Mouse (Mus musculus): ENCODE results near the gene Slc6a9. TPM values are rescaled to one million over a fixed set of nuclear protein-coding genes. Genes with fewer than 3 reads are reported as not detected.

The Slc6a9 gene
- total RNA-seq (2015; ENCODE audit: low replicate concordance) (273 and 276 TPM in 2 replicates), total RNA-seq (2017; ENCODE audit: low replicate concordance) (282 and 375 TPM in 2 replicates)

- no peak for ATAC-seq (replicated peaks; ENCODE audit: low FRiP score, poor library complexity, severe bottlenecking)
Observed at GRCm38 (mm10) chr4:117834457-117834844, at the start of gene Slc6a9. Slc6a9 (plus strand) TSS chr4:117834506.

- no peak for ATAC-seq (replicated peaks; ENCODE audit: low FRiP score, poor library complexity, severe bottlenecking)
Observed at GRCm38 (mm10) chr4:117786963-117787362, 47.3 kb upstream of the Slc6a9 start.

GRCm38 (mm10) chr4:117788308-117788707 lies 46.0 kb upstream of the Slc6a9 start:
- no peak for ATAC-seq (replicated peaks; ENCODE audit: low FRiP score, poor library complexity, severe bottlenecking)

- ATAC-seq (replicated peaks; ENCODE audit: low FRiP score, poor library complexity, severe bottlenecking), result peak; percentile 75
Observed at GRCm38 (mm10) chr4:117799904-117800303, 34.4 kb upstream of the Slc6a9 start.

GRCm38 (mm10) chr4:117806992-117807391 lies 27.3 kb upstream of the Slc6a9 start:
- ATAC-seq (replicated peaks; ENCODE audit: low FRiP score, poor library complexity, severe bottlenecking), result peak; percentile 82

- ATAC-seq (replicated peaks; ENCODE audit: low FRiP score, poor library complexity, severe bottlenecking), result no peak
Observed at GRCm38 (mm10) chr4:117810933-117811332, 23.4 kb upstream of the Slc6a9 start.

- ATAC-seq (replicated peaks; ENCODE audit: low FRiP score, poor library complexity, severe bottlenecking), result no peak
Observed at GRCm38 (mm10) chr4:117813591-117814192, 20.6 kb upstream of the Slc6a9 start.

- ATAC-seq (replicated peaks; ENCODE audit: low FRiP score, poor library complexity, severe bottlenecking), result no peak
Observed at GRCm38 (mm10) chr4:117814333-117814732, 20.0 kb upstream of the Slc6a9 start.

GRCm38 (mm10) chr4:117816776-117817175 lies 17.5 kb upstream of the Slc6a9 start:
- no peak for ATAC-seq (replicated peaks; ENCODE audit: low FRiP score, poor library complexity, severe bottlenecking)

GRCm38 (mm10) chr4:117818032-117818431 lies 16.3 kb upstream of the Slc6a9 start:
- ATAC-seq (replicated peaks; ENCODE audit: low FRiP score, poor library complexity, severe bottlenecking), result no peak

- no peak for ATAC-seq (replicated peaks; ENCODE audit: low FRiP score, poor library complexity, severe bottlenecking)
Observed at GRCm38 (mm10) chr4:117828572-117829145, 5.6 kb upstream of the Slc6a9 start.

GRCm38 (mm10) chr4:117829260-117830123 lies 4.8 kb upstream of the Slc6a9 start:
- ATAC-seq (replicated peaks; ENCODE audit: low FRiP score, poor library complexity, severe bottlenecking), result peak; percentile 48

GRCm38 (mm10) chr4:117830124-117830551 lies 4.2 kb upstream of the Slc6a9 start:
- peak; percentile 70 for ATAC-seq (replicated peaks; ENCODE audit: low FRiP score, poor library complexity, severe bottlenecking)

GRCm38 (mm10) chr4:117830801-117831200 lies 3.5 kb upstream of the Slc6a9 start:
- ATAC-seq (replicated peaks; ENCODE audit: low FRiP score, poor library complexity, severe bottlenecking), result no peak

- ATAC-seq (replicated peaks; ENCODE audit: low FRiP score, poor library complexity, severe bottlenecking), result no peak
Observed at GRCm38 (mm10) chr4:117831499-117831898, 2.8 kb upstream of the Slc6a9 start.

- ATAC-seq (replicated peaks; ENCODE audit: low FRiP score, poor library complexity, severe bottlenecking), result peak; percentile 53
Observed at GRCm38 (mm10) chr4:117831920-117832691, 2.2 kb upstream of the Slc6a9 start.

- peak; percentile 54 for ATAC-seq (replicated peaks; ENCODE audit: low FRiP score, poor library complexity, severe bottlenecking)
Observed at GRCm38 (mm10) chr4:117834845-117835530, 682 bp downstream of the Slc6a9 start.

GRCm38 (mm10) chr4:117835531-117836111 lies 1.3 kb downstream of the Slc6a9 start:
- peak; percentile 40 for ATAC-seq (replicated peaks; ENCODE audit: low FRiP score, poor library complexity, severe bottlenecking)

GRCm38 (mm10) chr4:117836204-117836767 lies 2.0 kb downstream of the Slc6a9 start:
- ATAC-seq (replicated peaks; ENCODE audit: low FRiP score, poor library complexity, severe bottlenecking), result peak; percentile 47
